8 mouse cellular contexts compared by ENCODE assay signal in the genomic region with DNA sequence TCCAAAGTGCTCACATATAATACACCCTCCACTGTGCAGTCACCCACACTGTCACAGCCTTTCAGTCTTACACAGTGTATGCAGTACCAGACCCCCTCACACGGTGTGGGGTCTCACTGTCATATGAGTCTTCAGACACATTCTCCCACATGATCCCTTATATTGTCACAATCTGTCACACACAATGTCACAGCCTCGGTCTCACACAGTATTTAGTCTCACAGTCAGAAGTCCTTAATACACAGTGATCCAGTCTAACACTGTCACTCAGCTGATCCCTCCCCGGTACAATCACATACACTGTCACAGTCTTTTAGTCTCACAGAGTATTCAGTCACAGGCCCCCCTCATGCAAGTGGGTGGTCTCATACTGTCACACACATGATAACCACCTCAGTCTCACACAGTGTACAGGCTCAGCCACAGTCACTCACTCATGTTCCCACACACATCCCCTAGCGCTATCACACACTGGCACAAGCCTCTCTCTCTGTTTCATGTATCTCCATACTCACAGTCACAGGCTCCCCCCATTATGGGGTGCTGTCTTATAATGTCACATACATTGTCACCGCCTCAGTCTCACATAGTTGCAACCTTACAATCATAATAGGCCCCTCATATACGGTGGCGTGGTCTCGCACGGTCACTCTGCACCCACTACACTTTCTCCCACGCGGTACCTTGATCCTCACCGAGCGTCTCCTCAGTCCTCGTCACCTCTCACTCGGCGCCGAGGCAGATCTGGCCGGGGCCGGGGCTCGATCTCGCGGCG. TPM values are rescaled to one million over a fixed set of nuclear protein-coding genes. Genes with fewer than 3 reads are reported as not detected.
A peak's percentile ranks its signal among the peaks of the same experiment; 100 is the strongest.
DNase-seq lines count a peak whose midpoint lies in the region; ATAC-seq lines count a peak whose summit lies in the region.

No protein-coding gene starts in this region.

- peaks cover 19% of the 10 kb centered on the region for H3K36me3 ChIP-seq in heart, embryonic 12.5 days
- peaks cover 12% of the 10 kb centered on the region for H3K36me3 ChIP-seq in forebrain, embryonic 14.5 days (ENCODE audit: control insufficient read depth, insufficient read depth, low read length)
- no peaks in the 10 kb centered on the region for H3K36me3 ChIP-seq in stomach, embryonic 16.5 days (ENCODE audit: control insufficient read depth, insufficient read depth, low read length)

- H3K27me3 ChIP-seq in heart, embryonic 12.5 days (replicated peaks): no peaks in the 10 kb centered on the region
- H3K27me3 ChIP-seq in forebrain, embryonic 14.5 days (replicated peaks; ENCODE audit: control insufficient read depth, insufficient read depth, low read length): no peaks in the 10 kb centered on the region
- no peaks in the 10 kb centered on the region for H3K27me3 ChIP-seq in stomach, embryonic 16.5 days (ENCODE audit: control insufficient read depth, insufficient read depth, low read length)

- peak overlapping the region; percentile 85 for H3K9ac ChIP-seq in heart, embryonic 12.5 days
- H3K9ac ChIP-seq in forebrain, embryonic 14.5 days (ENCODE audit: low read length): peak overlapping the region; percentile 82
- peak overlapping the region; percentile 87 for H3K9ac ChIP-seq in stomach, embryonic 16.5 days (ENCODE audit: low read length)

- ATAC-seq in heart, embryonic 12.5 days (ENCODE audit: insufficient number of reproducible peaks, low FRiP score): peak; percentile 74
- ATAC-seq in forebrain, embryonic 14.5 days: peak; percentile 83
- ATAC-seq in stomach, embryonic 16.5 days (ENCODE audit: insufficient read depth, low FRiP score): peak; percentile 71

- H3K9me3 ChIP-seq in heart, embryonic 12.5 days (replicated peaks): no peaks in the 10 kb centered on the region; the same call in 1 of the 2 replicates
- no peaks in the 10 kb centered on the region for H3K9me3 ChIP-seq in forebrain, embryonic 14.5 days (replicated peaks; ENCODE audit: control insufficient read depth, low read length)
- H3K9me3 ChIP-seq in stomach, embryonic 16.5 days (replicated peaks; ENCODE audit: control insufficient read depth, low read length): no peaks in the 10 kb centered on the region

- peak overlapping the region; percentile 64 for H3K4me3 ChIP-seq in heart, embryonic 12.5 days
- peak overlapping the region; percentile 43 for H3K4me3 ChIP-seq in forebrain, embryonic 14.5 days (ENCODE audit: low read depth, low read length)
- H3K4me3 ChIP-seq in stomach, embryonic 16.5 days (replicated peaks; ENCODE audit: low read length): peak overlapping the region; percentile 70

- peak overlapping the region; percentile 78 for H3K4me2 ChIP-seq in heart, embryonic 12.5 days
- peak overlapping the region; percentile 65 for H3K4me2 ChIP-seq in forebrain, embryonic 14.5 days (ENCODE audit: low read length)
- H3K4me2 ChIP-seq in stomach, embryonic 16.5 days (ENCODE audit: low read depth, low read length): peak overlapping the region; percentile 90

- peak overlapping the region; percentile 52 for H3K27ac ChIP-seq in heart, embryonic 12.5 days (ENCODE audit: poor library complexity, severe bottlenecking)
- H3K27ac ChIP-seq in forebrain, embryonic 14.5 days (ENCODE audit: low read depth, low read length): peak overlapping the region; percentile 85
- H3K27ac ChIP-seq in stomach, embryonic 16.5 days (ENCODE audit: low read length): peak overlapping the region; percentile 79

- no peak for DNase-seq in heart, postnatal 25 days (ENCODE audit: low spot score)
- peak; percentile 38 for DNase-seq in brain, adult 2 months (ENCODE audit: low read depth, low spot score)
- DNase-seq in forebrain, embryonic 14.5 days (ENCODE audit: low spot score): peak; percentile 35
- DNase-seq in layer of hippocampus, adult 18-20 months (ENCODE audit: low spot score in 2 of 2): peak; percentile 22 to 51
- DNase-seq in mesoderm, embryonic 11.5 days (ENCODE audit: low read depth, low spot score): peak; percentile 10
- DNase-seq in urinary bladder, postnatal 36 days (ENCODE audit: low spot score in 2 of 2): no peak

- intact Hi-C loops in heart, postnatal 25 days (cut with DNase I): no loop called here

- WGBS in heart, embryonic 12.5 days: 15% methylated on average over 23 of the region's 23 CpGs
- WGBS in forebrain, embryonic 14.5 days: 15% methylated on average over 23 of the region's 23 CpGs
- WGBS in stomach, embryonic 16.5 days: 15% methylated on average over 23 of the region's 23 CpGs

- H3K4me1 ChIP-seq in heart, embryonic 12.5 days (replicated peaks): peaks cover 10% of the 10 kb centered on the region
- H3K4me1 ChIP-seq in forebrain, embryonic 14.5 days (ENCODE audit: control insufficient read depth, insufficient read depth, low read length): no peaks in the 10 kb centered on the region; the same call in 1 of the 2 replicates
- H3K4me1 ChIP-seq in stomach, embryonic 16.5 days (ENCODE audit: control insufficient read depth, insufficient read depth, low read length): peaks cover 7% of the 10 kb centered on the region; the same call in 1 of the 2 replicates

RNA-seq across cellular contexts. Expression of a gene that starts 0.4 kb away (rescaled TPM):
- polyA plus RNA-seq in heart, embryonic 12.5 days (2016; fragmentation: Nextera tagmentation; extraction: Ambion mirVana): 4.3 and 4.8 TPM in 2 replicates
- 1 to 10 TPM in 1 of 2 experiments, under 1 TPM in 1; 0.88 to 1.9 TPM for total RNA-seq in heart, postnatal 25 days (2021)
- 7.7 and 12.2 TPM in 2 replicates for polyA plus RNA-seq in forebrain, embryonic 14.5 days (2014; fragmentation: Nextera tagmentation; extraction: Ambion mirVana)
- 10 to 100 TPM in 1 of 2 experiments, 1 to 10 TPM in 1; 9.8 to 10.1 TPM for total RNA-seq in layer of hippocampus, adult 18-20 months (2021)
- 4.6 and 5.9 TPM in 2 replicates for polyA plus RNA-seq in stomach, embryonic 16.5 days (2015; fragmentation: Nextera tagmentation; extraction: Ambion mirVana)

RNA-seq across cellular contexts. Expression of a gene that starts 12.9 kb away (rescaled TPM):
- 1.1 and 1.6 TPM in 2 replicates for polyA plus RNA-seq in heart, embryonic 12.5 days (2016; fragmentation: Nextera tagmentation; extraction: Ambion mirVana)
- under 1 TPM; 0.48 to 0.52 TPM for total RNA-seq in heart, postnatal 25 days (2021)
- 1.7 and 2.7 TPM in 2 replicates for polyA plus RNA-seq in forebrain, embryonic 14.5 days (2014; fragmentation: Nextera tagmentation; extraction: Ambion mirVana)
- total RNA-seq in layer of hippocampus, adult 18-20 months (2021): 1 to 10 TPM; 6.2 to 6.3 TPM
- 1.3 and 1.7 TPM in 2 replicates for polyA plus RNA-seq in stomach, embryonic 16.5 days (2015; fragmentation: Nextera tagmentation; extraction: Ambion mirVana)

RNA-seq across cellular contexts. Expression of a gene that starts 32.4 kb away (rescaled TPM):
- polyA plus RNA-seq in heart, embryonic 12.5 days (2016; fragmentation: Nextera tagmentation; extraction: Ambion mirVana): 1.2 and 1.4 TPM in 2 replicates
- 1 to 10 TPM; 2.7 to 3.3 TPM for total RNA-seq in heart, postnatal 25 days (2021)
- 4.5 and 5.9 TPM in 2 replicates for polyA plus RNA-seq in forebrain, embryonic 14.5 days (2014; fragmentation: Nextera tagmentation; extraction: Ambion mirVana)
- total RNA-seq in layer of hippocampus, adult 18-20 months (2021): 1 to 10 TPM; 4.8 to 6.9 TPM
- polyA plus RNA-seq in stomach, embryonic 16.5 days (2015; fragmentation: Nextera tagmentation; extraction: Ambion mirVana): 2.8 and 3.0 TPM in 2 replicates

RNA-seq across cellular contexts. Expression of a gene that starts 44.3 kb away (rescaled TPM):
- 3.7 and 4.2 TPM in 2 replicates for polyA plus RNA-seq in heart, embryonic 12.5 days (2016; fragmentation: Nextera tagmentation; extraction: Ambion mirVana)
- total RNA-seq in heart, postnatal 25 days (2021): 1 to 10 TPM; 2.8 to 3.5 TPM
- 11.7 and 13.5 TPM in 2 replicates for polyA plus RNA-seq in forebrain, embryonic 14.5 days (2014; fragmentation: Nextera tagmentation; extraction: Ambion mirVana)
- 10 to 100 TPM; 17.0 to 19.5 TPM for total RNA-seq in layer of hippocampus, adult 18-20 months (2021)
- 7.4 and 9.8 TPM in 2 replicates for polyA plus RNA-seq in stomach, embryonic 16.5 days (2015; fragmentation: Nextera tagmentation; extraction: Ambion mirVana)

RNA-seq across cellular contexts. Expression of a gene that starts 52.5 kb away (rescaled TPM):
- 7.3 and 10.7 TPM in 2 replicates for polyA plus RNA-seq in heart, embryonic 12.5 days (2016; fragmentation: Nextera tagmentation; extraction: Ambion mirVana)
- total RNA-seq in heart, postnatal 25 days (2021): 1 to 10 TPM; 2.5 to 2.6 TPM
- polyA plus RNA-seq in forebrain, embryonic 14.5 days (2014; fragmentation: Nextera tagmentation; extraction: Ambion mirVana): 15.8 and 18.4 TPM in 2 replicates
- 1 to 10 TPM; 7.5 to 8.6 TPM for total RNA-seq in layer of hippocampus, adult 18-20 months (2021)
- polyA plus RNA-seq in stomach, embryonic 16.5 days (2015; fragmentation: Nextera tagmentation; extraction: Ambion mirVana): 6.4 and 6.7 TPM in 2 replicates

Comparison
In these comparisons a context has a peak if more than half of its experiments do, and no peak if none do; other contexts are left out.
1. DNase-seq: peak in brain, adult 2 months (single experiment), forebrain, embryonic 14.5 days (single experiment), layer of hippocampus, adult 18-20 months (2 of 2) and mesoderm, embryonic 11.5 days (single experiment); none in heart, postnatal 25 days (single experiment) and urinary bladder, postnatal 36 days (0 of 2).
2. Peak in every context shown above with its lines, with median percentiles within 50 percentile points of each other: ATAC-seq, H3K27ac ChIP-seq, H3K4me2 ChIP-seq, H3K4me3 ChIP-seq and H3K9ac ChIP-seq.